Mouse (Mus musculus) testis, postnatal 14 days (tissue): Measurements from ENCODE around the gene Lrch1.

Source experiments
- DNase-seq: peaks from one replicate; pipeline ENCODE4 v3.0.0; 2021; ENCODE audit warnings: low spot score

Lrch1 gene

DNA sequence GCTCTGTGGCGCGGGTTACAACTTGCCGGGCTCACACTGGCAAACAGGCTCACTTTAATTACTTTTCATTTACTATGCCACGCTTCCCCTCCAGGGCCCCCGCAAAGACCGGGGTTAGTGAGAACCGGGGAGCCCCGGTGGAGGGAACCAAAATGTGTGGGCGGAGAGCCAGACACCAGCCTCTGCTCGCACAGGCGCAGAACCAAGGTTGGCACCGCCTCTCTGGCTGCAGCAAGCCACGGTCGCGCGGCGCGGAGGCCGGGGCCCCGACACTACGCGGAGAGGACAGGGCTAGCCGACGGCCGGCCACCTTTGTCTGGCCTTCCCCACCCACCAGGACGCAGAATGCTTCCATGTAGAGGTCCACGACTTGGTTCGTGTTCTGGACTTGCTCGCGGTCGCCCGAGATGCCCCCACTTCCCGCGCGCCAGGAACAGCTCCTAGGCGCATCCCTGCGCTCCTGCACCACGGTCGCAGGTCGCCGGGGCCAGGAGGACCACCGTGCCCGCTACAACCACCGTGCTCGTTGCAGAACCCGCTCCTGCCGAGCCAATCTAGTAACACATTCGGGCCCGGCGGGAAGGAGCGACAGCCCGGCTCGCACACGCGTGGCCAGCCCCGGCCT, 813 bp downstream of the Lrch1 start:
- peak; percentile 57 for DNase-seq

DNA sequence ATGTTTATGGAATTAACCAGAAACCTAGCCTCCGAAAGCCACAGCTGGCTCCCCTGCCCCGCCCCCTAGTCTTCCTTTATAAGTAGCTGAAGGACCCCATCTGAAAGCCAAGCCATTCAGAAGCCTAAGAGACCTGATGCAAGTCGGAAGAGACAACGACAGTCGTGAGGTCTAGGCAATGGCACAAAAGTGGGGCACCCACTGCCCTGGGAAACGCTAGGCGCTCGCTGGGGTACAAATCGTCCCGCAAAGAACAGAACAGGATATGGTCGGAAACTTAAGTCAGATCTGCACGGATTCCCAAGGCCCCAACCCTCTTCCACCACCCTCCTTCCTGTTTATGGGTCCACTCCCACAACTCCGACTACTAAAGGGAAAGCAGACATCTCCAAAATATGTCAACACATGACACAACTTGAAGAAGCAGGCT, 1.3 kb downstream of the Lrch1 start:
- peak; percentile 14 for DNase-seq

DNA sequence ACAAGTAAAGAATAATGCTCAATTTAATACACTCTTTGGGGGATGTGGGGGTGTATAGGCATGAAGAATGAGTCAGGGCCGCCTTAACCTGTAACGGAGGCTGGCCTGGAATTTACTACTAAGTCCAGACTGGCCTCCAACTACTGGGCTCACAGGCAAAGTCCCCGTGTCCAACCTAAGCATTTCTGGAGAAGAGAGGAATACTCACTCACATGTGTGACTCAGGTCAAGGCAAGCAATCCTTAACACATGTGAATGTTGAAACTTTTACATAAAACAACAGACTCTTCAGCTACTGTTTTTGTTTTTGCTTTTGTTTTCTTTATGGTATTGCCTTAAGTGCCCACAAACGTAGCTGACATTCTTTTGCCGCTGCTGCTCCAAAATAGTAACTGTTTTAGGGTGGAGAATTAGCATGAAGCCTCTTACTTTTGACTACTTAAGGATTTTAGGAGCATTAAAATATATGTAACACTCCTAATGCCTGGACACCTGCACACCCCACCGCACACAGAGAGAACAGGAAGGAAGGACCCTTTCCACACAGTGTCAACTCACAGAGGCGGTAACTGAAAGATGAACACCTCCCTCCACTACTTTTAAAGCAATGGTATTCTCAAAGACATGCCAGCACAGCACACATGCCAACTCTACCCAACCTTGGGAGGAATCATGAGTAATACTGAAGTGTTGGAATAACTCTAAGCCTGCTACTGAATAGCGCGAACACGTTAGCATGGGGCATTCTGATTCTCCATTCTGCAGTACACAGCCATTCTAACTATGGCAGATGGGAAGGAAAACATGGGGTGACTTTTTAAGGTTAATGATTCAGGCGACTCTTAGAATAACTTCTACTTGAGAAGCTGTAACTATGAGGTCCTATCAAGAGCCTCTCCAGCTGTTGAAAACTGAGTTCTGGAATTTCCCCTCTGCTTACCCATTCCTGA, 2.1 kb downstream of the Lrch1 start:
- no peak for DNase-seq

DNA sequence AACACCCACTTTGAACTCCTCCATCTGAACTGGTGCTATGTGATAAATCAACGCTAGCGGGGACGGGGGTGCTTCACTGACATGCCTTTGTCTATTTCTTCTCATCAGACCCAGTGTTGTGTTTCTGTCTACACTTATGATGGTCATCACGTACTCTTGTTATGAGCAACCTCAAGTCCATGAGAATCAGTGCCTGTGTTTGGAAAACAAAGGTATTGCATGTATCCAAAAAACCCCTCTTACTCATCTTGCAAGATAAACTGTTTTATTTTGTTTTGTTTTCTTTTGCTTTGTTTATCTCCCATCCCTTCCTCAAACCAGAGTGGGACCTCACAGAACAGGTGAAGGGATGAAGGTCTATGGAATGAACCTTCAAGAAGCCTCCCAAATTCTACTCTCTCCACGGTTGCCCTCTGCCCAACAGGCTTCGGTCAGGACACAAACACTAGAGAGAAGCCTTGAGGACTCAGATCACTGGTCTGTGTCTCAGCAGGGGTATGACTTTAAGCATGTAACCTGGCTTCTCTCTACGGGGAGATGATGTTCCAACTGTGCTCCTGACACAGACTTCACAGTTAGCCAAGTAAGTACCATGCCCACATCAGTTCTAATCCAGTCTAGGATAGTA, 3.4 kb downstream of the Lrch1 start:
- DNase-seq: no peak

DNA sequence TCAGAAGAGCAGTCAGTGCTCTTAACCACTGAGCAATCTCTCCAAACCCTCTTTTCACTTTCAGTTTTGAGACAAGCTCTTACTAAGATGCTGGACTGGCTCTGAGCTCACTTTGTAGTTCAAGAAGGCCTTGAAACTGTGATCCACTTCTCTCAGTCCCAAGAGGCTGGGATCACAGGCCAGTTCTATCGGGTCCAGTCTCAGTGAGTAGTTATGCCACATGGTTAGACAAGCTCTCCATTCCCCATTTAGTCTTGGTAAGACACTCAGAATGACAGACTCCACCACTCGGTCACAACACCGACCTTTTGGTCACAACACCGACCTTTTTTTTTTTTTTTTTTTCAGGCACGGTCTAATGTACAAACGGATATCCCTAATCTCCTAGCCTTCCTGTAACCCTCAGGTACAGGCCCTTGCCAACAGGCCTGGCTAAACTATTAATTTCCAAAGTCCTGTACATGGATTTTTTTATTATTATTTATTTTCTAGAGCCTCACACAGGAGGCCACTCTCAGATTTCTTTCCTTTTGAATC, 4.0 kb downstream of the Lrch1 start:
- DNase-seq: no peak

DNA sequence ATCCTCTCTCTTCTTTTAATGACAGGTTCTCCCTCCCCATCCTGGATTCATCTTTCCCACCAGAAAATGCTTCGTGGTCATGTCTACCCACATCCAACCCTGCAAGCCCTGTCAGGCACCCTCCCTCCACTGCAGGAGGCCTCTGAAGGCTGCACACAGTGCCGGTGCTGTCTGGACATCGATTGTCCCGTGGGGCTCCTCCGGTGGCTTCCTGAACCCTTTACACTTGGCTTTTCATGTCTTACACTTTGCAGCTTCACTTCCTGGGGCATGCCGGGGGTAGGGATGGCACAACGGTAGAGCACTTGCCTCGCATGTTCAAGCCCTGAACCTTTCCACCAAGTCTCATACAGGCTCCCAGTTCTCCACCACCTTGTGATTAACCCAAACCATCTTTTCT, 4.7 kb downstream of the Lrch1 start:
- DNase-seq: no peak

DNA sequence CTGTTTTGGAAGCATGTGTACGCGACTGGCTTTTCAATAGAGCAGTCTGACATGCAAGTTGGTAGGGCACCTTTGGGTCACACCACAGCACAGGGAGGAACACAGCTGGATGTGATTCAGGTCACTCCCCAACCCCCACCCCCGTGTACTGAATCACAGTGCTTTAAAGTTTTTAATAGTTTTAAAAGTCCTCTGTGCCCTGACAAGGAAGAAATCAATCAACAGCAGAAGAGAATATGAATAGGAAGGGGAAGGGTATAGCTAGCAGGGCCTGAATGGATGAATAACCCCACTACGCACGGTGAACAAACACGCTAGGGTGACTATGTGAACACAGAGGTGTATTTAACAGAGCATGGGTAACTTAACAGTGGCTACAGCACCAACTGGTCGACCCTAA, 6.1 kb downstream of the Lrch1 start:
- DNase-seq: no peak

DNA sequence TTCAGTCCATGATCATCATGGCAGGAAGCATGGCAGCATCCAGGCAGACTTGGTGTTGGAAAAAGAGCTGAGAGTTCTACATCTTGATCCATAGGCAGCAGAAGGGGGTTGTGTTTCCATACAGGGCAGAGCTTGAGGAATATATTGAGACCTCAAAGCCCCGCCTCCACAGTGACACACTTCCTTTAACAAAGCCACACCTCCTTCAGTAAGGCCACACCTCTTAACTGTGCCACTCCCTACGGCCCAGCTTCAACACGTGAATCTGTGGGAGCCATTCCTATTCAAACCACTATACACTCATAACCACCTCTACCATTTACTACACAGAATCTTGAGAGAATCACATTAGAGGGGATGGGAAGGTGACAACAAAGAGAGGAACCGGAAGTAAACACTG, 6.9 kb downstream of the Lrch1 start:
- no peak for DNase-seq

DNA sequence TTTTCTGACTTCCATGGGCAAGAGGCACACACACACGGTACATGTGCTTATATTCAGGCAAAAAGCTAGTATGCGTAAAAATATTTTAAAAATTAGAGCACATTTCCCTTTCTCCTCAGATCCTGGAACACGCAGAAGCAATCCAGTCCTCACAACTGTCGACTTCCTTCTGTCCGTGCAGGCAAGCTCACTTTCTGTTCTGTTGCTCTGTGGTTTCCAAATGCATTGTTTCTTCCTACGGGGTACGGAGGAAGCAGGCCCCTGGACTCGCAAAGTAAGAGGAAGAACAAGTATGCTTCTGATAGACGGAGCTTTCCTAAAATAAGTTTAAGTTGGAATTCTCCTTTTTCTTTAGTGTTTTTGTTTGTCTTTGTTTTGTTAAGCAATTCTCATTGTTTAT, 8.3 kb downstream of the Lrch1 start:
- no peak for DNase-seq

DNA sequence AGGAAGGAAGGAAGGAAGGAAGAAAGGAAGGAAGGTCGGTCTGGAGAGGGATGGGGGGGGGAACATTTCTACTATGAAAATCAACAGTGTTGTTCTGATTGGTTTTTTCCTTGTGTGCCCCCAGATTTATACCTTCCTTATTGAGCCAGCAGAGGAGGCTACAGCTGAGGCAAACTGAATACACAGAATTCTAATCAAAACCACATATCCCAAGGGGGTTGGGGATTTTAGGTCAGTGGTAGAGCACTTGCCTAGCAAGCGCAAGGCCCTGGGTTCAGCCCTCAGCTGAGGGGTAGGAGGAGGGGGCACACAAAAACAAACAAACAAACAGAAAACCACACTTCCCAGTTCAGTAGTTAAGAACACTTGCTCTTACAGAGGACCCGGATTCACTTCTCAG, 8.8 kb downstream of the Lrch1 start:
- DNase-seq: no peak

DNA sequence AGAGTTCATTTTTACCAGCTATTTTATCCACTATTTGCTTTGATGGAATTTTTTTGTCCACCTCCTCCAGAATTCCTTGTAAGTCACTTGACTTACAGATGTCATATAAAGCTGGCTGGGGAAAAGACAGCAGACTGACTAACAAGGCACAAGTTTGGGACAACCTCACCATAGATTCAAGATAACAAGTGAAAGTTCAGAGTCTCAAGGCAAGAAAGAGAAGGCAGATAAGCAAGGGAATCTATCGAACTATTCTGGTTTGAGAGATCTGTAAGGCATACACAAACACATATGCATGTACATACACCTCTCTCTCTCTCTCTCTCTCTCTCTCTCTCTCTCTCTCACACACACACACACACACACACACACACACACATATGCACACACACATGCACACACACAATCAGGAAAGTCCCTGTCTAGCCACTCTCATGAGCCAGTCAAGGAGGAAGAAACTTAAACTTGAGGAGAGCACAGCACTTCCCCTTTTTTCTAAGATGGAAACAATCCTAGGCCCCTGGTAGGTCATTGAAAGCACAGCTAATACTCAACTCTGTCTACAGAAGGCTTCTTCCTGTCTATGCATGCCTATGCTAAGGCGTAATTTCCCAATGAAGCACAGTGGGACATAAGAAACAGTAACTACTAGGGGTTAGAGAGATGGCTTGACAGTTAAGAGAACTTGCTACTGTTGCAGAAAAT, 11.0 kb downstream of the Lrch1 start:
- no peak for DNase-seq

DNA sequence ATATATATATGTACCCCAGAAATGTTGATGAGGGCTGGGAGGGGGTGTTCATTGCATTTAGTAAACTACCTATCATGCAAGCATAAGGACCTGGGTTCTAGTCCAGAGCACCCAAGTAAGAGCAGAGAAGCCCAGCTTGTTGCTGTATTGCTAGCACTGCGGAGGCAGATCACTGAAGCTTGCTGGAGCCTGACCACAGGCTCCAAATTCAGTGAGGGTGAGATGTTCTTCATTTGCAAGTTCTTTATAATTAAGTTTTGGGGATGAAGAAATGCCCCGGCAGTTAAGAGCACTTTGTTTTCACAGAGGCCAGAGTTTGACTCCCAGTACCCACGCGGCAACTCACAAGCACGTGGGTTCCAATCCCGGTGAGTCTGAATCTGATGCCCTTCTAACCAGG, 12.6 kb downstream of the Lrch1 start:
- no peak for DNase-seq

DNA sequence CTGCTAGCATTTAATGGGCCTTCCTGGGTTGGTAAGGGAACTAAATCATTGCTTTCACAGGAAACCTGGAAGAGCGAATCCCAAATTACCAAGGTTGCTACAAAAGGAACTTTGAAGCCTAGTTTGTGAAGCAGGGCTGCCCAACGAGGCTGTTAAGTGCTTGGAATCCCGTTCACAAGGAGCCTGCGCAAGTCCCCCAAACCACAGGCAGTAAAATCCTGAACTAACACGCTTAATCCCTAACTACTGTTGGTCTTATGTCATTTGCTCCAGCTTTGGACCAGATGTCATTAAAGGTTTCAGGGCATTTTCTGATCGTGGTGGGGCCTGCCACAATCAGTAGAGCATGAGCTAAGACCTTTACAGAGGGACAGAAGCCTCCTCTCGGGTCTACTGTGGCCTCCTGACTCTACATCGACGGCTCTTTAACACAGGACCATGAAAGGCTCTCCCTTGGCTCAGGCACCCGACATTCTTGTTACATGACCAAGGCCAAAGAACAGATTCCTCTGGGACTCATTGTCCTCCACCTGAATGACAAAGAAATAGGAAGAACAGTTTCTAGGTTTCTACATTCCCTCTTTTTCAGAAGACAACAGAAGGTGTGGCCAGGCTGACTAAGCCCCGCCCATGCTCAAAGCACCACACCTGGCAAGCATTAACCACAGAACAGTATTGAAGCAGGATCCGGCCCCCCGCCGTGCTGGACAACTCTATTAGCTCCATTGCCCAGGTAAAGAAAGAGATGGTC, 13.5 kb downstream of the Lrch1 start:
- DNase-seq: no peak

DNA sequence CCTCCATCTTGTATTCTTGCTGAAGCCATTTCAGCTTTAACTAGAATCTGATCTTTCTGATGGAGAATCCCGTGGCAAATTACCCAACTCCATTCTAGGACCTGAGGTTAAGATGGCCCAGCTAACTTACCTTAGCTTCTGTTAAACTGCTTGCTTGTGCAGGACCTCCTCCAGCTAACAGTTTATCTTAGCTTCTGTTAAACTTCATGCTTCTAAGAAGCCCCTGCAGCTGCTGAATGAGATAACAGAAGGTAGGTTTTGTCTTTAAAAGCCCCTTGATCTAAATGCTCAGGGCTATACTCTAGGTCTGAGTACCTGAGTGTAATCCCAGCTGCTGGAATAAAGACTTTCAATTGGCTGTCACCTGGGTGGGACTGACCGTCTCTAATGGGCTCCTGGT, 17.9 kb downstream of the Lrch1 start:
- no peak for DNase-seq

DNA sequence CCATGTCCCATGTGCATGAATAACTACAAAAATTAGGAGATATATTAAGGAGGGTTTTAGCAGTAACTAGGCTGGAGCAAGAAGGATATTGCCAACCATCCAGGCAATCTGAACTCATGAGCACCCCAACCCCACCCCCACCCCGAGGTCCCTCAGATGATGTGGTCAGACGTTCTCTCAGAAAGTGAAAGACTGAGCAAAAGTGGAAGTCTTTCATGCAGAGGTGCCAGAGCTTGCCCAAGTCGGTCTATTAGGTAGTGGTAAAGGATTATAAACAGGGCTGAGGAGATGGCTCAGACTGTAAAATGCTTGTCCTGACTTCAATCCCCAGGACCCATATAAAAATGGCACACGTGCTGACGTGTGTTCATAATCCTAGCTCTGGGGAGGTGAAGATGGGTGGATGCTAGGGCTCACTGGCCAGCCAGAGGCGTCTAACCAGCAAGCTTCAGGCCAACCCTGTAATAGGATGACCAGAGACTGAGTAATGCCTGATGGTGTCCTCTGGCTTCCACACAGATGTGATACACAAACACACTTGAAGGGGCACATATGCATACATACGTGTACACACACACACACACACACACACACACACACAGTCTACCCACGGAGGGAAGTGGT, 18.8 kb downstream of the Lrch1 start:
- no peak for DNase-seq

DNA sequence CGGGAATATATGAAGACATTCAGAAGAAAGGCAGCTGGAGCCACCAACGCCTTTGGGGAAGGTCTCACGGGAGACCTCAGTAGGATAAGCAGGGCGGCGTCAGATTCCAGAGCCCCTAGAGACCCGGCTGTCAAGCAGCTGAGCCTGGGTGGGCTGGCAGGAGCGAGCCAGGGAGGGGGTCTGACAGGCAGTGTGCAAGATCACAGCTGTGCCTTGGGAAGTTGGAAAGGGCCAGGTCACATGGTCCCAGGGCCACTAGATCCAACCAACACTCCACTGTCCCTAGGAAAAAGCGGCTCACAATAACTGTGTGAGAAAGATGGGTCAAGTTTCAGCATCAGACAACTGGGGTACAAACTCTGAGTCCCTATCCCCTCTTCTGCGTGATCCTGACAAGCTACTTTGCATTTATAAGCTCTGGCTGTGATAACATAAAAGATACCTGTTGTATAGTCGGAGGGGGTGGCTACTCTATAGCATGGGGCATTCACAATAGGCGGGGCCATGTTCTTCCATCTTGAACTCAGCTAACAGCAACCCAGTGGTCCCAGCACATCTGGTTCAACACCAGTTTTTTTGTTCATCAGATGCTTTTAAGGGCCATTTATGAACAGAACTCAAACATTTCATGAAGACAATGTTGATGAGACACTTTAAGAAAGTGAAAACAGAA, 20.6 kb downstream of the Lrch1 start:
- DNase-seq: no peak

DNA sequence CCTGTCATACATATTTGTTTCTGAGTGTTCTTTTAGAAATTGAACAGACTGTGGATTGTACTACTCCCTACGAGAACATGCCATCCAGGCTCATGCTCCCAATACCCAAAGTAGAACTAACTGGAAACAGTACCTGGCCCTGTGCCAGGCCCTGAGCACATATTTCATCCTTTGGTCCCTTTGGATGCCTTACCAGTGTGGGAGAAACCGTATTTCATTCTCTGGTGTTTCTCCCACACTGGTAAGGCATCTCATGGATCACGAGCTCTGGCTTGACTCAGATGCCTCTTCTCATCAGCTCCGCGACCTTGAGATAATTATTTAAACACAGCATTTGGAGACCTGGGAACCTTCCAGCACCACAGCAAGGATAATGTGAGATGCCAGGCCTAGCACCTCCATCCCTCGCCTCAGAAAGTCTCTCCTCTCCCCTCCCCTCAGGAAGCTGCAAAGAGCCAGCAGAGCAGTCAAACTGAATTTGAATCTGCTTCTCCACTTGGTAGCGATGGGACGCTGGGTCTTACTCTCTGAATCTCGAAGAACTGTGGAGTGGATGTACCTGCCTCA, 21.6 kb downstream of the Lrch1 start:
- peak; percentile 58 for DNase-seq

DNA sequence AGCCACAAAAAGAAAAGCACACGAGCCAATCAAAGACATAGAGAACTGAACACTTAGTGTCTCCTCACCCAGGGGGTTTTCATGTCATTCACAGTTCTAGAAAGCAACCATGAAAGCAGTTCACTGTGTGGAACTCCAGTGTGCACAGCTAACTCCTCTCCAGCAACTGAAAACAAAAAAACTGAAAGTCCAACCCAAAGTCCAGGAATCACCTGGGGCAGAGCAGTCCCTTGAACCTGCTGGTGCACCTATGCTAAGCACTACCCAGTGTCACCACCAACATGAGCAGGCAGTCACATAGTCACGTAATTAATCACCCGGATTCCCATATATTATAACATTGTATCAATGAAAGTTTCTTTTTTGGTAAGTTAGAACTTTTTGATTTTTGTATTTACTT, 23.2 kb downstream of the Lrch1 start:
- DNase-seq: no peak

DNA sequence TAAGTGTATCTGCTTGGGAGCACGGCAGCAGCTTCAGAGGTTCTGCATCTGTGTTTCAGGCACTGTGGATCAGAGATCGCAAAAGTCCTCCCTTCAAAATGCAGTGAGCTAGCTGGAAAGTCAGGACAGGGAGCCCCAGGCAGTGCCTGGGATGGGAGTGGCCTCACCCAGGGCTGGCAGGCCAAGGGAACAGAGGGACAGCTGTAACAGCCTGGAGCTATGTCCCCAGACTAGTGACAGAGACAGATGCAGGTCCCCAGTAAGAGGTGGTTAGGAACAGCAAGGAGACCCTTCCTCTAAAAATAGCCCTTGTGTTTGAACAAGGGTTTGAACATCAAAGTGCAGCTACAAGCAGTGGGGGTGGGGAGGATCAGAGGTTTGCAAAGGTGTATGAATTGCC, 23.6 kb downstream of the Lrch1 start:
- no peak for DNase-seq
